Mouse (Mus musculus) embryo, embryonic 10.5 days (tissue): ENCODE measurements around the gene Irf7.
A peak's percentile ranks its signal among the peaks of the same experiment; 100 is the strongest.
"Not testable (repeated sequence)": the region's sequence is repeated elsewhere in the genome, so short reads cannot be mapped to it uniquely, and the experiment has no call there.

Experiments
- DNase-seq: peaks from one replicate; pipeline ENCODE4 v3.0.0-alpha.2; 2015; ENCODE audit warnings: low spot score

Gene Irf7

DNA sequence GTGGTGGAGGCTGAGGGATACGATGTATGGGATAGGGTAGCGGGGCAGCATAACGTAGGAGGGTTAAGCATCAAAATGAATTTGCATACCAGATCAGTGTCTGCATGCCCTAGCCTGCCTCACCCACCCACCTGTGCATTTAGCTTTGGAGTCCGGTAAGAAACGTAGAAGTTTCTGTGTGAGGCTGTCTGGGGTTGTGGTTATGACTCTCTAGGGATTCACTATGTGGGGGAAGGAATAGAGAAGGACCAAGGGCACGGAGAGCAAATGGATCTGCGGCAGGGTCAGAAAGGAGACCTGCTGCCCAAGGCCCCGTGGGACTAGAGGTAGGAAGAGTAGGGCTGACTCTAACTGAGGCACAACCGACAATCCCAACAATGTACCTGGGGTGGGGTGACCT, 9.1 kb upstream of the Irf7 start:
- no peak for DNase-seq

DNA sequence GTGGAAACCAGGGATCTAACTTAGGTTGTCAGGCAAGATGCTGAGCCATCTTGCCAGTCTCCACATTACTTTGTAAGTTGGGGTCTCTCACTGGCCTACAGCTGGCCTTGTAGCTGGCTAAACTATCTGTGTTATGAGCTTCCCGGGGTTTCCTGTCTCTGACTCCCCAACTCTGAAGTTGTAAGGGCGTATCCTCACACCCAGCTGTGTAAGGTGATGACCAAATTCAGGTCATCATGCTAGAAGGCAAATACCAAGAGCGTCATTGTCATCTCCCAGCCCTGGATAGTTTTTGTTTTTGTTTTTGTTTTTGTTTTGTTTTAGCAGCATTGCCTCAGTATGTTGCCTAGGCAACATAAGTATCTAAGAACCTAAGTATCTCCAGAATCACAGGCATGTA, 4.3 kb upstream of the Irf7 start:
- DNase-seq: no peak

DNA sequence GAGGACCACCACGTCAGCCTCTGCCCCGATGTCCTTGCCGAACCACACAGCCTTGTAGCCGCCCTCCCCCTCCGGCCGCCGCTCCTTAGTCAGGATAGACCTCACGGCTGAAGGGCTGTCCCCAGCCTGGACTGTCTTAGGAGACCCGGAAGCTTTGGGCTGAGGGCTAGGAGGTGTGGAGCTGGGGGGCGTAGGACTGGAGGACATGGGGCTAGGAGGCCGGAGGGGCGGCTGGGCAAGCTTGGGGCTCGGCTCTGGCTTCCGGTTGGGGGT, 2.9 kb upstream of the Irf7 start:
- DNase-seq: no peak

DNA sequence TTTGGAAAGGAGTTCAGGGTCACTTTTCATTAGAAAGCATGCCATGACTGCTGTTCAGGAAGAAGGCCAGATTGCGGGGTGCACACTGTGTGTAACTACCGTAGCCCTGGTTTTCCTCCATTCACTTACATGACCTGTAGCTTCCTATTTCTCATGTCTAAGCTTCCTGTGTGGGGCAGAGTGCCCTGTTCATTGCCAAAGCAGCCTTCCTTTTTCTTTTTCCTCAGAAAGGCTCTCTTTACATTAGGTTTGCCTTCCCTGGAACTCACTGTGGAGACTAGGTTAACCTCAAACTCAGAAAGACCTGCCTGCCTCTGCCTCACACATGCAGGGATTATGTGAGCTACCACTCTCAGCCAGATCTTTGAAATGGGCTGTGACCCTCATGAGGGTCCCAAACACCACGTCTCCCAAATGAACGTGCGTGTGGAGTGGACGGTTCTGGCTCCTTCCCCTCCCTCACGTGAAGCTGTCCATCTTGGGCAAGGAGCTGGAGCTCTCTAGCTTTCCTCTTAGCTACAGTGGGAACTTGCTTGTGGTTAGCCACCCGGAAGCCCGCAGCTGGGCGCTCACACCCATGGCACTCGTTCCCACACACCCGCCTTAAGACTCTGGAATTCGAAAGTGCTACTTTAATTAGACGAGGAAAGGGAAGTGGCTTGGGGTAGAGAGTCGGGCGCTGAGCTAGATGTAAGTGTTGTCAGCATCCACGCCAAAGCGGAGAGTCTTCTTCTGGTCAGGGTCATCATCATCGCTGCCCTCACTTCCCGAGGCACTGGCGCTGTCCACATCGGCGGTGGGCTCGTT, 2.4 kb upstream of the Irf7 start:
- no peak for DNase-seq

DNA sequence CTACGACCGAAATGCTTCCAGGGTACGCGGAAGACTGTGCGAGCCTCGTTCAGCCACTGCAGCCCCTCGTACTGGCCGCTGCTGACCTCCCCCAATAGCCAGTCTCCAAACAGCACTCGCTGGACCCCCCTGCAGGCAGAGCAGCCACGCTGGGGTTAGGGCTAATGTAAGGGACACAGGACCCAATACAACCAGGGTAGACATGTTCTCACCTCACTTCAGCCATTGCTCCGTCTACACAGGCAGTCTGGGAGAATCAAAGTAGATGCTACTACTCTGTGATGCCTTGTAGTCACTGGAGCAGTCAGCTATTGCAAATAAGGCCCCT, 906 bp downstream of the Irf7 start:
- no peak for DNase-seq

DNA sequence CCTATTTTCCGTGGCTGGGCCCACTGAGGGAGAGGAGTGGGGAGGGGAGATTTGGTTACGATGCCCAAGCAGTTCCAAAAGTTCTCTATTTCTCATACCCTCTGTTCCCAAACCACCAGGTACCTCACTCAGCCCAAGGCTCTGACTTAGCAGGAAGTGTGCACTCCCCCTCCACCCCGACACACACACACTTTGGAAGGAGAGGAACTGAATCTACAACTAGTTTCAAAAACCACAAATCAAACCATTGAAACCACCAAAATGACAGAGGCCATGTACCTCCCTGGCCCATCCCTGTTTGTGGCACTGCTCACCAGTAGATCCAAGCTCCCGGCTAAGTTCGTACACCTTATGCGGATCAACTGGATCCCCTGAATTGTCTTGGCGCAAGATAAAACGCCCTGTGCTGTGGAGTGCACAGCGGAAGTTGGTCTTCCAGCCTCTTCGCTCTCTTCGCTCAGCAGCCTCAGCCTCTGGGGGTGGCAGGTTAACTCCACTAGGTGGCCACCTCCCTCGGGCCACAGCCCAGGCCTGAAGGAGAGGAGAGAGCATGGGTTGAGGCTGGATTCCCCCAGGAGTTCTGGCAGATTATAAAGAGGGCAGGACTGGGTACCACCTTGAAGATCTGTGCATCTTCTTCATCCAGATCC, 1.4 kb downstream of the Irf7 start:
- peak; percentile 50 for DNase-seq

DNA sequence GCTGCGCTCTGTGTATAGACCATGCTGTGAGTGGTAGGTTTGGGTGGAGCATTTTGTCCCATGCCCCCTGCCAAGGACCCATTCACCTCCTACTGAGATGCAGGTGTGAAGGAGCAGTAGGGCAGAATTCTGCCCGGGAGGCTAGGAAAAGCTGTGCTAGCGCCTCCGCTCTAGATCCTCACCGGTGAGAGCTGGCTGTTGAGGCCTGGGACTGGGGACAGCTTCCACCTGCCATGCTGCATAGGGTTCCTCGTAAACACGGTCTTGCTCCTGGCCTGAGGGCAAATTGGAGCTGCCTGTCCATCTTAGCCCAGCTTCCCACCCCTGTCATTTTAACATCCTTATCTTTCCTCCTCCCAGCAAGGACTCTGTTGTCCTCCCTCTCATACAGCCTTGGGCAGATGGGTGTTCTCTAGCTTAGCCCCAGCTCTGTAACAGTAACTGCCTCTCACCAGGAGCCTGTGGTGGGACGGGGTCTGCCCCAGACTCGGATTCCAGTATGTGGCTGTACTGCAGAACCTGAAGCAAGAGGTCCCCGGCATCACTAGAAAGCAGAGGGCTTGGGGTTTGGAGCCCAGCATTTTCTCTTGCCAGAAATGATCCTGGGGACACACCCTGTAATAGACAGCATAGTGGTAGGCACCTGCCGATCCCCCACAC, 2.1 kb downstream of the Irf7 start:
- no peak for DNase-seq

DNA sequence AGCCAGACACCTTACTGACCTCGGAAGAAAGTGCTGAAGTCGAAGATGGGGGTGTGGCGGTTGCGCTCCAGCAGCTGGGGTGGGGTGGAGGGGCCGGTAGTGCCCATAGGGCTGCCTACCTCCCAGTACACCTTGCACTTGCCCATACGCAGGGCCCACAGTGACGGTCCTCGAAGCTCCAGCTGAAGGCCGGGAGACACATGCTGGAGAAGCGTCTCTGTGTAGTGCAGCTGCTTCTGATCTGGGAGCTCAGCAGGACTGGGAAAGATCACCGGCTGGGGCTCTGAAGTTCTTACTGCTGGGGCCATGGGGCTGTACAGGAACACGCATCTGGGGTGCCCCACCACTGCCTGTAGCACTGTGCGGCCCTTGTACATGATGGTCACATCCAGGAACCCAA, 2.6 kb downstream of the Irf7 start:
- no peak for DNase-seq

DNA sequence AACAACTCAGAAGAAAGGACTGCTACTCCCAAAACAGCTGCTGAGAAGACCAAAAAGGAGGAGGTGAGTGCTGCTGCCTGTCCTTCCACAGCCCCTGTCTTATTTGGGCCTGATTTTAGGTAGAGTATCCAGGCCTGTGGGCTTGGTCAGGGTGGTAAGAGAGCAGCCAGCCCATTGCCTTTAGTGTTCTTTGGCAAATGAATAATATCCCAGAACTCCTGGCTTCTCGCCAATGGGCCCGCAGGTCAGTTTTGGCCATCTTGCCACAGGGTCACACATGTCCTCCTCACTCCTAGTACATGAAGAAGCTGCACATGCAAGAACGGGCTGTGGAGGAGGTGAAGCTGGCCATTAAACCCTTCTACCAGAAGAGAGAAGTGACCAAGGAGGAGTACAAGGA, 4.8 kb downstream of the Irf7 start:
- DNase-seq: no peak

DNA sequence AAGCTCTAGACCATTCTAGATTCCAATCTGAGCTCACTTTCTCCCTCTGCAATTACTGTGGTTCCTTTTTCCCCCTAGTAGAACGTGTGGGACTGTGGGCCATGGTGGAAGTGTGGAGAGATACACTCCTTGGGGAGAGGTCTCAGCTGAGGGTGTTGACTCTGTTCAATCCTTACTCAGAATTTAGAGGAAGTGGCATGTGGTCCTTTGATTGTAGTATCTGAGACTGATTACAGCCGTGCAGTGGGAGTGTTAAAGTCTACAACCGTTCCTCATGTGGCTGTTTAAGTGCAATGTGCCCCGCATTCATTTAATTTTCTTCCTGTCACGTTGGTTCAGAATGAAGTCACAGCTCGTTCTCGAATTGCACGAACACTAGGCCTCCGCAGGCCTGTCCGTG, 10.1 kb downstream of the Irf7 start:
- no peak for DNase-seq

DNA sequence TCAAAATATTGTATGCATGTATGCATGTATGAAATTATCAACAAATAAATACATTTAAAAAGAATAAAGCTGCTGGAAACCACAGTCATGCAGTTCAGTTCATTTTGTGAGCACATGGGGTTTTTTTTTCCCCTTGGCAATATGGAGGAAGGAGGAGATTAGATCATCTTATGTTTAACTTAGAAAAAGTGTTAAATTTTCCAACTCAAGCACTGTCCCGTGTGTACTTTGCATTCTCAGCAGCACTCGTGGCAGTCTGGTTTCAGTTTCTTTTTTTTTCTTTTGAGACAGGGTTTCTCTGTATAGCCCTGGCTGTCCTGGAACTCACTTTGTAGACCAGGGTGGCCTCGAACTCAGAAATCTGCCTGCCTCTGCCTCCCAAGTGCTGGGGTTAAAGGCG, 15.8 kb downstream of the Irf7 start:
- not testable (repeated sequence) for DNase-seq

DNA sequence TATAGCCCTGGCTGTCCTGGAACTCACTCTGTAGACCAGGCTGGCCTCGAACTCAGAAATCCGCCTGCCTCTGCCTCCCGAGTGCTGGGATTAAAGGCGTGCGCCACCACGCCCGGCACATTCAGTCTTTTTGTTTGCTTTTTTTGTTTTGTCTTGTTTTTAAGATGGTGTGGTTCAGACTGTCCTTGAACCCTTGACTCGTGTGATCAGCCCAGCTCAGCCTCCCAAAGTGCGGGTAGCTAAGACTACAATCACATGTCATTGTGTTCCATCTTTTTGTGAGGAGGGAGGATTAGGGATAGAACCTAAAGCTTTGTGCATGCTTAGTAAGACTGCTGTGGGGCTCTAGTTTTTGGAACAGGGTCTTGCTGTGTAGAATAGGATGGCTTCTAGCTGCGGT, 34.7 kb downstream of the Irf7 start:
- no peak for DNase-seq

DNA sequence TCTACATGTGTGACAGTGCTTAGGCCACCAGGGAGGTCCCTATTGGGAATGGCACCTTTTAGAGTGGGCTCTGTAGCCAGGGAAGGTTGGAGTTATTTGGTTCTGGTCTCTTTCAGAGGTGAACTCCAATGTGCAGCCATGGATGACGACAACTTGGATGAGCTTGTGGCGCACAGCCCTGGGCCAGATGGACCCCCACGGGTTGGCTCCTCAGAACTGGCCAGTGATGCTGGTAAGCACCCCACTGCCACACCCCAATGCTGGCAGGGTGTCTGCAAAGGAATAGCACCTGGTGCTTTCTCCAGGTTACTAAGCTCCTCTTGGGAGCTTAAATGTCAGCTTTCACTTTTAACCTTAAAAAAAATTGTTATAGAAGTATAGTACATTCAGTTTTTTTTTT, 35.2 kb downstream of the Irf7 start:
- no peak for DNase-seq

DNA sequence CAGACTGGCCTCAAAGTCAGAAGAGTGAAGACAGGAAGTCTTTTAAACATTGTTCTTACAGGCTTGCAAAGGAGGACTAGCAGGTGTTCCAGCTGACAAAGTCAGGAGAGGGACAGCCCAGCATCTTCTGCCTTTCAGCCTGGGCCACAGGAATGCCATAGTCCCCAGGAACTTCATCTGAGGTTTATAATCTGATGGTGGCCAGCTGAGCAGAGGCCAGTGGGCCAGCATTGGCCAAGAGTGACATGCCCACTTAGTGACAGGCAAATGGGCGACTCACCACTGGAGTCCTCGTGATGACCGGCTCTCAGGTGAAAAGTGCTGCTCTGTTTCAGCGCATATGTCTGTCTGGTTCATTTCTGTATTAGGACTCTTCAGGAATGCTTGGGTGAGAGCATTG, 35.7 kb downstream of the Irf7 start:
- DNase-seq: no peak

DNA sequence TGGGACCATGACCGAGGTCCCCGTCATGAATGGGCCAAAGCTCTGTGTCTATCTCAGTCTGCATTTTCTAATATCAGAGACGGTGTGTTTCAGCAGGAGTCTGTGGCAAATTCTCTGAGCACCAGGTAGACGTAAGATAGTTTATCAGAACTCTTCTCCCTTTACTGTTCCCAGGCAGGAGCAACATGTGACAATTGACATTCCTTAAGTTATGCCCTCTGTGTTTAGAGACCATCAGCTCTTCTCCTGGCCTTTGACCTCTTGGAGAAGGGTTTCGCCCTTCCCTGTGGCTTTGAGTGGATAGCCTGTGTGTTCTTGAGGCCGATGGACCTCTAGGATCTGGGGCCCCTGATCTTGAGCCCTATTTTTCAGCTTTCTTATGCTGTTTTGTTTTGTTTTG, 36.6 kb downstream of the Irf7 start:
- DNase-seq: no peak

DNA sequence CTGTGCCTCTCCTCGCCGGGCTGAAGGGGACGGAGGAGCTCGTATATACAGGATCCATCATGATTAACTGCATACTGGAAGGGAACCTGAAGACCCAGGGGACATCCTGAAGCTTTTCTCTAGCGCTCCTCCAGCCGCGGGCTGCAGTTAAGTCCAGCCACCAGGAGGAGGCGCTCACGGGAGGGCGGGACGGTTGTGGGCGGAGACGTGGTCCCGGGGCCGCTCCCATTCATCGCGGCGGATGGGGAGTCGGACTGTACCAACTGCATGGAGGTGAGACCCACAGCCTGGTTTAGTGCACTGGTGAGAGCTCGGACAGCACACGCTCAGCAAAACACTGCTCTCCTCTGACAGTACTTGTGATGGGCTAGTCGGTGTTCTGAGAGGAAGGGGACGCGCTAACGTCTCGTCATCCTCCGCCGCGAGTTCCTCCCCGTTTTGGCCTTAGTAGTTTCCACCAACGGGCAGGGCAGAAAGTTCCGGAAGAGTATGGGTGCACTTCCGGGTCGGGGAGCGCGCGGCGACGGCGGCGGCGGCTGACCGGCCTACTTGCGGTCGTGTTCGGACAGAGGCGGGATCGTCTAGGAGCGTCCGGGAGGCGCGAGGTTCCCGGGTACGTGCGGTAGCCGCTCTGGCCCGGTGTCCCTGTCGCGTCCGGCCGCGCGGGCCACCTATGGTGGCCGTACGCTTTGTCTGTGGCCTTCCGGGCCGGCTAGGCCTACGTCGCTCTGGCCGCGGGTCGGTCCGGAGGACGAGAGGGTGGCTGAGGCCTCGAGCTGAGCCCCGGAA, 37.8 kb downstream of the Irf7 start, which contains the start of gene Phrf1:
TSS of gene Phrf1 (plus strand) at position 506 of the 789 bp plus-strand sequence.
- DNase-seq: peak; percentile 92

DNA sequence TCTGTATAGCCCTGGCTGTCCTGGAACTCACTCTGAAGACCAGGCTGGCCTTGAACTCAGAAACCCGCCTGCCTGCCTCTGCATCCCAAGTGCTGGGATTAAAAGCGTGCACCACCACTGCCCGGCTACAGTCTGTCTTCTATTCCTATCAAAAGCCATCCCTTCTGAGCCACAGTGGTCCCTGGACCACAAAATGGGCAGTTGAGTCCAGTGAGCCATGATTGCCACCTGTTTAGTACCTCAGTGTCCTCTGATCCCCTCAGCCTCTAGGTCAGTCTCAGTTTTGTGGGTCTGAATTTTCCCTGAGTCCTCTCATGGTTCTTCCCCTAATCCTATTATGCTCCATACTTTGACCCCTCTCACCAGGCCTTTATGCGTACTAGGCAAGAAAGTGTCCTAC, 38.5 kb downstream of the Irf7 start:
- no peak for DNase-seq

DNA sequence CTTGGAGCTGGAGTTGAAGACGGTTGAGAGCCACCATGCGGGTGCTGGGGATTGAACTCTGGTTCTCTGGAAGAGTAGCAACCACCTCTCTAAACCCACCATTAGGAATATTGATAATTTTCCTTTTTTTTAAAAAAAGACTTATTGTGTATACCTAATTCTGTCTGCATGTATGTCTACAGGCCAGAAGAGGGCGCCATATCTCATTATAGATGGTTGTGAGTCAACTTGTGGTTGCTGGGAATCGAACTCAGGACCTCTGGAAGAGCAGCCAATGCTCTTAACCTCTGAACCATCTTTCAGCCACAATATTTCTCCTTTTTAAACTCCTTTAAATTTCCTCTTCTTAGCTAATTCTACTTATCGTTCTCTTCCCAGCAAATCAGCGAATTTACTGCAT, 39.7 kb downstream of the Irf7 start:
- no peak for DNase-seq

DNA sequence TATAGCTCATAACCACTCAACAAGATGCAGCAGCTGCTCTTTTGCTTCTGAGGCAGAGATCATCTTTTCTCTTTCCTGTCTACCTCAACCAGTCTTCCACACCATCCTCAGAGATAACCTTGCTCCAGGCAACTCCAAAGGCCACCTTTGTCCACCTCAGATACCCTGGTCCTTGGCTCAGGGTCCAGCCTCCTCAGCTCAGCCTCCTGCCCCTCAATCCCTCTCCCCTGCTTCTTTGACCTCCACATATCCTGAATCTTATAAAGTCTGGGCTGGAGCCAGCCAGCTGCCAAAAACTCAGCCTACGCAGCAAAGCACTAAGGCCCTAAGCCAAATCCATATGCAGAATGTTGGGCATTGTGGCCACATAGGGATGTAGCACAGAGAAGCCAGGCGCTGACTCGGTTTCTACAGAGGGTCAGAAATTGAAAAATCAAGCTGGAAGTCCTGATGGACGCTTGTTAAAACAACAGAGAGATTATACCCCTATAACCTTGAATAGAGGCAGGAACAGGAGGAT, 43.5 kb downstream of the Irf7 start:
- DNase-seq: no peak

DNA sequence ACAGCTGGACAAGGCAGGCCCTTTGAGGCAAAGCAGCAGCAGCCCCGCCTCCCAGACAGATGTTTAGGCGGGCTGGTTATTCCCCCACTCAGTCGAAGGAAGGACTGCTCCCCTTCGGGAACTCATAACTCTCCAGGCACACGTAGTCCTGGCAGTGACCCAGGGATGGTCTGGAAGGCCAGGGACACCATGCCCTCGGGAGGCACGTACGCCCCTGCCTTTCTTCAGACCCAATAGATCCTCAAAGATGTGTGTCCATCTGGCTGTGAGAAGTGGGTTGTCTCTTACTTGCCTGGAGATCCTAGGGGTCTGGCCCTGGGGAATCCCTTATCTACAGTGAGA, 44.2 kb downstream of the Irf7 start:
- no peak for DNase-seq

DNA sequence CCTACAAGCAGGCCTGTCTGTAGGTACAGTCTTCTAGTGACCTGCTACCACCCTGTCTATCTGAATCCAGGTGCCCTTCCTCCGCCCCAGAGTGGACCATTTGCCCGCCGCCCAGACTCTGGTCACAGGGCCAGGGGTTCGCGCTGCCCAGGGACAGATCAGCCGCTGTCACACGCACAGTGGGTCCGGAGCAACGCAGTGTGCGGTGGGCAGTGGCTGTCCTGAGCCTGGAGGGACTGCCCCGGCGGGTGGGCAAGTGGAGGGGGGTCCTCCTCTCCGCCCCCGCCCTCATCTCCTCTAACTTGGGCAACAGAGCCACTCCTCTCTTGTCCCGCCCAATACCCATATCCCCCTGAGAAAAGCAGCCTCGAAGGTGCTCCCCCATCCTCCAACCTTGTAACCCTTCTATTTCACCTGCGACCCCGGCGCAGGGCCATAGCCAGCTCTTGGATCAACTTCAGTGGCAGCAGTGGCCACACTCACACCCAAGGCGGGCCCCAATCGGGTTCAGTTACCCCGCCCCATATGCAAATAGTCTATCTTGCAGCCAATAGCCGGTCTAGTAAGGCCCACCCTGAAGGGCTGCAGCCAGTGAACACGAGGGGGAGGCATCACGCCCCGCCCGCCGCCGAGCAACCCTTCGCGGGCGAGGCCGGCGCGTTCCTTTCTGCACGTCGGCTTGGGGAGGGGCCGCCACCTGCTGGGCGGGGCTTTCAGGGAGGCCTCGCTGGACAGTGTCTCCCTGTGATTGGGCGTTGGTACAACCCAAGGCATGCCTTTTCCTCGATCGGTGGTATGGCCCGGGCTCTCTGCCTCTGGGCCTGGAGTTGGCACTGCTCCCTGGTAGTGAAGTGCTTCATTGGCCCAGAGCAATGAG, 44.8 kb downstream of the Irf7 start:
- peak; percentile 99 for DNase-seq

DNA sequence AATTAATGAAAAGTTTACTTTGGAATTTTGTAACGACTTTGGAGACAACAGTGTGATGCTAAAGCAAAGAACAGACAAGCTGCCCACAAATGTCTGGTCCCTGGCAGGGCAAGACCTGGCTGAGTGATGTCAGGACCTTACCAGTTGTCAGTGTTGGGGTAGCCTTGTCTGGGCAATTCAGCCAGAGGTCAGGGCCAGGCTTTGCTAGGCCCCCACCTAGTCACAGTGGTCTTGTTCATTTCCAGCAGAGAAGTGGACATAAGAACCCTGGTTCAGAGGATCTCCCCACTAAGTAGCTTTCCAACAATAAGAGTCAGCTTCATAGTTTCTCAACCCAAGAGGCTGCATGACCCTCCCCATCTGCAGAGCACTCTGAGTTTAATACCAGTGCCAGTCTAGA, 45.9 kb downstream of the Irf7 start:
- DNase-seq: no peak
